Mouse (Mus musculus): ENCODE data around the gene Cped1.
"Not testable (repeated sequence)": the region's sequence is repeated elsewhere in the genome, so short reads cannot be mapped to it uniquely, and the experiment has no call there.

Cped1 gene

DNA sequence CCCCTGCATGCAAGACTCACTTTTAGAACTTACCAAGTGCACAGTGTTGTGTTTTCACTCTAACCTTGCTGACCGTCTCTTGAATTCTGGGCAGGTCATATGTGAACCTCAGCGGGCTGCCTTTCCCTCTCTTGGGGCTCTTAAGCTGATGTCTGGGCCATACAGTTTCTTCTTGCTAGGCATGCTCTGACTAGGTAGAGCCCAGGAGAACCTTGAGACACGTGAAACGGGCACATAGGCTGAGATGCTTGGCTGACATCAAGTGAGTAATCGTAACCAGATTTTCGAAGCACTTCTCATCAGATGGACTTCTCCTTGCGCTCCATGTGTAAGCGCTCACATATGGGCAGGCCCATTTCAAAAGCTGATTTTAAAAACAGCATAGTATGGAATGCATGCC is 237.2 kb downstream of the Cped1 start:
- DNase-seq (ENCODE audit: low spot score in 2 of 2): no peak

DNA sequence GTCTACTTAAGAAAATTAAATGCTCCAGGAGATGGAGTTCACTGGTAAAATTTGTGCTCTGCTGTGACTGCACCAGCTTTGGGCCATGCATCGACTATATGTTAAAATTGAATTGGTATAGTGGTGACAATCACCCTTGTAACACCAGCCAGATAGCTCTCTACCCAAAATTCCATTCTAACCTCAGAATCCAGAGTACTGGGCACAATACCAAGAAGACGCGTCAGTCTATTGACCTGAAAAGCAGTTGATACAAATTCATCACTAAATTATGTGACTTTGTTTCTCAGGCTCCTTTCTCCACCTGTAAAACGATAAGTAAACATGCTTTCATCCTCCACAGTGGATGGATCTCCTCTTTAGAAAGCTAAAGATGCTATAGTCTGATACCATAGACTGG is 238.6 kb downstream of the Cped1 start:
- DNase-seq (ENCODE audit: low spot score in 2 of 2): no peak

DNA sequence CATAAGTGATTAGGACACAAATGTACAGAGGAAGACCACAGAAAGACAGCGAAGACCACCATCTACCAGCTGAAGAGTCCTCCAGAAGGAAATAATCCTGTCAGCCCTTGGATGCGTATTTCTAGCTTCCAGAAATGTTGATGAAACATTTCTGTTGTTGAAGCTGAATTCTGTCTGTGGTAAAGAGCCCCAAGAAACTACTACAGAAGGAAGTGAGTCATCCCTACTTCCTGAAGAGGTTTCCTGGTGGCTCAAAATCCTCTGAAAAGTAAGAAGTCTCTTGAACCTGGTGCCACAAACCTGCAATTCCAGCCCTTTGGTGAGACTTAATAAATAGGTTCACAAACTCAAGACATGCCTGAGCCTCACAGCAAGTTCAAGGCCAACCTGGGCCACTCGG is 245.5 kb downstream of the Cped1 start:
- DNase-seq (ENCODE audit: low spot score in 2 of 2): no peak

DNA sequence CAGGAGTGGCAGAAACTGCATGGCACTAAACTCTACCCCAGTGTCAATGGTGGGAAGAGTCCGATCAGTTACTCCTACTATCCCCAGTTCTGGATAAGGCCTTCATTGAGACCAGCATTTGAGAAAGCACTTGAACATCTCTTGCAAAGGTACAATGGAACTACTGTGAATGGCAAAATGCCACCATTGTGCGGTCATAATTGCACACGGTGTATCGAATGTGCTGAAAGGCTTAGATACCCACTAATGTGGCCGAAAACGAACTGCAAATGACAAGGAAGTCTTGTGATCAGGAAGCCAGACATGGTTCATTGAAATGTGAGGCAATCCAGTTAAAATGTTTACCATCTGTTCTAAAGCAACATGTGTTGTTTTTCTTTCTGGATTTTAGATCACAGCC is 247.8 kb downstream of the Cped1 start:
- no peak for DNase-seq (ENCODE audit: low spot score in 2 of 2)

DNA sequence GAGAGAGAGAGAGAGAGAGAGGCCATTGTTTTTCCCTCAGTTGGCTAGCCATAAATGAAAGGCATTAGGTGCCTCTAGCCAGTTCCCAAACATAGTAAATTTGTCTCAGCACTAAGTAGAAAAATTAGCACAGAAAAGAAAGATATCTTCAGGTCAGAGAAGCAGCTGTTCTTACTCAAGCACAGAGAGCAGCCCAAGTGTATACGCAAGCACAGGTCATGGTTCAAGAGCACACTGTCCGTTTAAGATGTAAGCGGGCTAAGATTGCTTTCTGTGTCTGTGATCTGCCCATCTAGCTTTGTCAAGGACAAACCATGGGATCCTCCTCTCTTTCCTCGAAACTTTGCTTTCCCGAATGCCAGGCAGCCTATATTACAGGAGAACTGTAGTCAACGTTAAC is 249.4 kb downstream of the Cped1 start:
- no peak for DNase-seq (ENCODE audit: low spot score in 2 of 2)

DNA sequence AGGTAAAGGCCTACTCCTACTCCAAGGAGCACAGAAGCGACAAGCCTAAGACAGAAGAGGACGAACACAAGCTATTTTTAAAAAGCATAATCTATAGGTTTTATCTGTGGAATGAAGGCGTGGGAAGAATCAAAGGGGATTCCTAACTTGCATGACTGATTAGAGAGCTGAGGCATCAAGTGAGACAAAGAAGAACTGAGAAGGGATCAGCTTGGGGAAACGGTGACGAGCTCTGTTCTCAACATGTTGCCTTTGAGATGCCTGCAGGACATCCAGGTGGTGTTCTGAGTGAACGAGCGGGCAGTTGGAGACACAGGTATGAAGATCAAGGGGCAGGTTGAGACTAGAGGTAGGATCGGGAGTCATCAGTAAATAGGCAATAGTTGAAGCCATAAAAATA is 257.6 kb downstream of the Cped1 start:
- no peak for DNase-seq (ENCODE audit: low spot score in 2 of 2)

DNA sequence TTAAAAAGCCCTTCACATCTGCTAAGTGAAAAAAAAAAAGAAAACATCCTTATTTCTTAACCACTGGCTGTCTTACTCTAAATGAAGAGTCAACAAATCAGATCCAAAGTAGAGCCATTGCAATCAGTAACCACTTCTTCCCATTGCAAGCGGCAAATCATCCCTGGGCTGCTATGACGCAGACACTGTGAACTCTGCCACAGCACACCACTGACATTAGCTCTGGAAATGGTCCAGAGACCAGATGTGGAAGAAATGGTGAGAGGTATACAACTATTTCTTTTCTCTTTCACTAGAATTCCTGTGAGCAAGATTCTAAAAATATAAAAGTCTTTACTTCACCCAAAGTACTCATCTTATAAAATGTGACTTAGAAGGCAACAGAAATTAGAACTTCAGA is 261.0 kb downstream of the Cped1 start:
- DNase-seq (ENCODE audit: low spot score in 2 of 2): no peak

DNA sequence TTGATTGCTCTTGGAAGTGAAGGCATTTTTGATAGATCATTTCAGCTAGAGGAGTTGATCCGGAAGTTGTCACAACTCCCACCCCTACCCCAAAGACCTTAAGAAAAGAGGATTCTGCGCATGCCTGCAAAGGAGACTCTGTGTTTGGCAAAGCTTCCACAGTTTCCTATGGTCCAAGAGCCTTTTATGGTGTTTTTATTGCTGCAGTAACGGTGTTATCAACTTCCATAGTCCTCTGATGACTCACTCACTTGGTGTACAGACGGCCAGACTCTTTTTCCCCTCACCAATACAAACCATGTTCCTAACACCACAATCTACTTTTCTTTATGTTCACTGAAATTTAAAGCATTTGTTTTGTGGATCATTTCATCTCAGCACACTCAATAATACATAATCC is 273.1 kb downstream of the Cped1 start:
- no peak for DNase-seq (ENCODE audit: low spot score in 2 of 2)

DNA sequence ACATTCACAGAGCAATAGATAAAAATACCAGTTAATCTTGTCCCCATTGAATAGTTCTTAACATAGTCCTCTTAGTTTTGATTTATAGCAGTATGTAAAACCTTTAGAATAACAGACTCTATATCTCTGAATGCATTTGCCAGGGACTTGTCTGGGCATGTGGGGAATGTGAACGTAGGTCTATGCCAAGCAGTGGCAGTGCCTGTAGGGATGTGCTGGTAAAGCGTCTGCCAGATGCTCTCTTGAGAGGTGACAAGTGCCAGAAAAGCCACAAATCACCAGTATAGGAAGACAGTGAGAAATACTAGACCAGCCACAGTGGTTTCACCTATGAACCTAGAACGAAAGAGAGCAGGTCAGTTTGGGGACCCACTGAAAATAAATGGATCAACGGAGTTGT is 276.8 kb downstream of the Cped1 start:
- DNase-seq (ENCODE audit: low spot score in 2 of 2): no peak

DNA sequence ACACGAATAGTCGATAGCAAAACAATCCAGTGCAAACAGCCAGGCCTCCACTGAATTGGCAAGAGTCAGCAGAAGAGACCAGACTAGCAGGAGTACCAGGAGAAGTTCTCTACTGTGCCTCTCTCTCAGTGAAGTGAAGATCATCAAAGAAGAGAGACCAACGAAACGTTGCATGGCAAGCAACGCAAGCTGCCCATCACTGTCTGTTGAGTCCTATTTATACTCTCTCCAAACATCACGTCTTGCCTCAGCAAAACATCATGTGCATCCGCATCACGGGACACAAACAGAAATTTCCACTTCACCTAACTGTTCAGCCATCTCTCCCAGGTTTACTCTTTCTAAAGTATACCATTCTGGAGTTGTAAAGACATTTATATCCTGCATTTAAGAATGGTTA is 278.4 kb downstream of the Cped1 start:
- DNase-seq (ENCODE audit: low spot score in 2 of 2): not testable (repeated sequence)

DNA sequence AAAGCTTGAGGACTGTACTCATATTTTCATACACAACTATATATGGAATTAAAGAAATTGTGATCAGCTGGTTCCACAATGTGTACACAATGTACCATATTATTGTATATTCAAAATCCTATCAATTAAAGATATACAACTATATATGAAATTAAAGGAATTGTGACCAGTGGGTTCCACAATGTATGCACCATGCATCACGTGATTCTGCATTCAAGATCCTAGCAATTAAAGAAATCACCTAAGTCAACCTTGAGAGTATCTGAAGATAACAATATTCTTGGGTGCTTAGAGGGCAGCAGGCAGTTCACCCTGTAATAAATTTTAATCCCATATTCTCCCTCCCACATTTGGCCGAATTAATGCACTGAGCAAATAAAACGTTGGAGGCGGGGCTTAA is 280.3 kb downstream of the Cped1 start:
- DNase-seq (ENCODE audit: low spot score in 2 of 2): no peak

DNA sequence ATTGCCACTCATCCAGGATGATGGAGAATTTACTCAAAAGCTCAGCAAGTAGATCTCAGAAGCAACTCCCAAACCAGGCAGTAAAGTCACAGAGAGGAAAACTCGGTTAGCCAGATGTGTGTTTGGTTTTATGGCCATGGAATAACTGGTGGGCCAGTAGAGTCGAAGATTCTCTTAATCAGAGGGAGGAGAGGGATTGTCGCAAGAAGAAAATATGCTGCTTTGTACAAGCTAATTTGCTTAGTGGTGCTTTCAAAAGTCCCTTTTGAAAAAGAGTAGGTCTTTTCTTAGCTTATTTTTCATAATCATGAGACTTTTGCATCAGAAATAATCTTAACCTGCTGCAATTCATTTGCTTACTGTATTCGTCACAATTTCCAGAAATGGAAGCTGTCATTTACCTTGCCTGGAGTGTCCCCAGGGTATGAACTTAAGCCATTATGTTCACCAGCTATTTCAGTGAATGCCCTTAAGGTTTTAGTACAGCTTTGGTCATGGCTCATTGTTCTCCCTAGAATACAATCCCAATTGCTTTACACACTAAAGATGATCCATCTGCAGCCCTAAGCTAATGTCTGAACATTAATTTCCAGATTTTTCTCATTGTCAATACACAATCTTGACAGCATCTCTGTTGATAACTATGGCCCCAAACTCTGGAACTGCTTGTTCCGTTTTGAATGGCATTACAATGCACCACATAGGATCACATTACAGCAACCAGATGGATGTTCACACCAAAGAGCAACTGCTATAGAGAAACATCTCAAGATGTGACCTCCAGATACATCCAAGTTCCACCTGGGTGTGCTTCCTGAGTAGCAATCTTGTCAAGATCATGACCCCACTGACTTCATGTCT is 282.3 kb downstream of the Cped1 start:
- DNase-seq (ENCODE audit: low spot score in 2 of 2): no peak

DNA sequence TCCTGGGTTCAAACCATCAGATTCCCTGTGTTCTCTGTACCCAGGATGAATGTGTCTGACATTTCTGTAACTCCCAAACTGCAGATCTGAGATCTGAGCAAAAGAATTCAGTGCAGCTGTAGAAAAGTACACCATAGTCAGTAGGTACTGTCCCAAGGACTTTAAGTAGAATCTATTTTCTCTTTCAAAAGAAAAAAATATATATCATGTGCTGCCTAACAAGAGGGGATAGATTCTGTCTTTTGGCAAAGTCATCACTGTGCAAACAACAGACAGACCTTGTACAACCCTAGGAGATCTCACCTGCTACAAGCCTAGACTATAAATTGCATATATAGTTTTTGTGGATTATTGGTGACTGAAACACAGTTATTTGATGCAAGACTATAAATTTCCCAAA is 283.0 kb downstream of the Cped1 start:
- DNase-seq (ENCODE audit: low spot score in 2 of 2): no peak

DNA sequence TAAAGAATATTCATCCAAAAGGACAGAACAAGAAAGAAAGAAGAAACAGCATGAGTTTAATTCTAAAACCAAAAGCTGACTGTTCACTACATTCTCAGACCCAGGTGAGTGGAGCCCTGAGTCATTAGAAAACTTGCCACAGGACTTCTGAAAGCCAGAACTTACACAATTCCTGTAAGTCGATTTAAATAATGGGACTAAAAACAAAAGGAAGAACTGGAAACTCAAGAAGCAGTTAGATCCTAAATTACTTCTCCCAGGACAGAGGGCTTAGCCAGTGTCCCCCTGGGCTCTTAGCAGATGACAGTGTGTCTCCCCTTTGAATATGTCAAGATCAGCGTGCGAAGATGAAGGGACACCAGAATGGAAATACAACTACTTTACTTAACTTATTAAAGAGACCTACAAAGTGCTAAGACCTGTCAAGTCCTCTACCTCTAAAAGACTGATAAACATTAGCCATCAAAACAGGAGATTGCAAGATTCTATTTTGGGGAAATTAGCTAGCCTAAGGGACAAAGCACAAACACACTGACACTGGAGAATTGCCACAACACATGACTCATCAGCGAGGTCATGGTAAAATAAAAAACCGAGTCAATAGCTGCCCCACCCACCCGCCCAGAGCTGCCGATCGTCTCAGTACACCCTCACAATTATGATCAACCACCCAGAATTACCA is 284.3 kb downstream of the Cped1 start:
- DNase-seq (ENCODE audit: low spot score in 2 of 2): no peak

DNA sequence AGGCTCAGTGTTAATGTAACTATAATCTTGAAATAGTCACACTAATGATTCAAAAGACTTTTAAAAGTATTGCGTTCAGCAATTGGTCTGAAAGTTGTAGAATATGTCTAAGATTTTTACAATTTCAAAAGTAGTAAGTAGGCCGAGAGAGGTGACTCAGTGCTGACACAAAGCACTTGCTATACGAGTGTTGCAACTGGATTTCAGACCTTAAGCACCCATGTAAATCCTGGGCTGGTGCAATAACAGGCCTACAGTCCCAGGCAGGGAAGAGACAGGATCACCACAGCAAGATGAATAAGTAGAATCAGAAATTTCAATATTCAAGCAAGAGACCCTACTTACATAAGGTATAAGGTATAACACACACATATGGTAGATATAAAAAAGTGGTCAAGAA is 292.2 kb downstream of the Cped1 start:
- DNase-seq (ENCODE audit: low spot score in 2 of 2): no peak

DNA sequence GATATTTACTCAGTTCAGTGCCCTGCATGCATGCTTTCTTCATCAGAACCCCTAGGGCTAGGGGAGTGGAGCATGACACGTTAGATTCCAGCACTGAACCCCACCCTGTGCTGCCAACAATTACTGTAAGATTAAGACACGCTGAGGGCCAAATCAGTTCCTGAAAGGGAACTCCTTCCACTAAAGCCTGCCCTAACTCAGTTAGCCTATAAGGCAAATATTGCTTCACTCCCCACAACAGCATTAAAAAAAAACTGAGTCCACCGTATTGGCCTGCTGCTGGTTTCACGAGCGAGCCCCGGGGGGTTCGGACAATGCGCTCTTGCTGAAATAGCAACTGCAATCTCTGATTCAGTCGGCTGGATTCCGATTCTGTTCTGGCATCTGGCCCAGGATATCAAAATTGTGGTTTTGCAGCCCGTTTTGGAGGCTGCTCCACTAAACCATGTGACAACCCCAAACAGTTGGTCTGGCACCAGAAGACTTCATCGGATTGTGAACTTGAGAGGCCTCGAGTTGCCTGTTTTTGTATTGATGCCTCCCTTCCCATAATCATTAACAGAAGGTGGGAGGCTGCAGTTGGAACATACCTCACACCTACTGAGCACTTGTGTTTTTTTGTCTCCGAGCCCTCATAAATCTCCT is 294.6 kb downstream of the Cped1 start:
- DNase-seq (ENCODE audit: low spot score in 2 of 2): no peak

DNA sequence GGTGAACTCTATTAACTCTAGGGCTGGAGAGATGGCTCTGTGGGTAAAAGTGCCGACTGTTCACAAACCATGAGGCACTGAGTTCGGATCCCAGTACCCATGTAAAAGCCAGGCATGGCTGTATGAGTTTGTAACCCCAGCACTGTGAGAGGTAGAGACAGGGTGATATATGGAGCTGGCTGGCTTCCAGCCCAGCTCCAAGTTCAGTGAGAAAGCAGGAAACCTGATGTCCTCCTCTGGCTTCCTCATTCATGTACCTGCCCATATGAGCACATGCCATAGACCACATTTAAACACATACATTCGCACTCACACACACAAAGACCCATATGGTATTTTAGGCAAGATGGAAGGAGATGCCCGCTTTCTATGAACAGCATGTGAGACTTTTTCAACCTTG is 296.7 kb downstream of the Cped1 start:
- no peak for DNase-seq (ENCODE audit: low spot score in 2 of 2)

DNA sequence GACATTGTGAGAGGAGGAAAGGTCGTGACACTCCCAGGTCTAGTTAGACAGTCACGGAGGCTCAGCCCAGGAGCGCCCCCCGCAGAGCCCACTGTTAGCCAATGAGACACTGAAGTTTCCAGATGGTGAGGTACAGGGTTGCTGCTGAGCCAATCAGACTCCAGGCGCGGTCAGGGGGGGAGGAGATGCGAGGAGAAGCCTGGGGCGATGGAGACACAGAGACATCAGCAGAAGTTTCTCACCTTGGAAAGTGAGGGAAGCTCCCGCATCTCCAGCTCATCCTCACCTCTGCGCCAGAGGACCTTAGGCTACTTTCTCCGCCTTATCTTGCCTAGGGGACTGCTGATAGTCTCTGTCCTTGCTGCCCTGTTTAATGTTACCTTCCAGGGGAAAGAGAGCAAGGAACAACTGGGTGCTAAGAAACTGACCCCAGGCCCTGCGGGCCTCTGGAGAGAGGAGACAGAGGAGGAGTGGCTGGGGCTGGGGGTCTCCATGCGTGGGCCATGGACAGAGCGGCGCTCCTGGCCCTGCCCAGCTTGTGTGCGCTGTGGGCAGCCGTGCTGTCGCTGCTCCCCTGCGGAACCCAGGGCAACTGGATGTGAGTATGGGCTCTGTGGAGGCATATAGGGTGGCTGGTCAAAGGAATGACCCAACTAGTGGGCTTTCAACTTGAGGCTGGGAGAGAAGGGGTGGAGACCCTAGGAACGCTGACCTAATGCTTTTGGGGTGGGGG is 302.5 kb downstream of the Cped1 start, which contains the start of gene Wnt16:
Wnt16 (plus strand) TSS at position 224 of the 733 bp plus-strand sequence.
- DNase-seq (ENCODE audit: low spot score in 2 of 2): no peak

DNA sequence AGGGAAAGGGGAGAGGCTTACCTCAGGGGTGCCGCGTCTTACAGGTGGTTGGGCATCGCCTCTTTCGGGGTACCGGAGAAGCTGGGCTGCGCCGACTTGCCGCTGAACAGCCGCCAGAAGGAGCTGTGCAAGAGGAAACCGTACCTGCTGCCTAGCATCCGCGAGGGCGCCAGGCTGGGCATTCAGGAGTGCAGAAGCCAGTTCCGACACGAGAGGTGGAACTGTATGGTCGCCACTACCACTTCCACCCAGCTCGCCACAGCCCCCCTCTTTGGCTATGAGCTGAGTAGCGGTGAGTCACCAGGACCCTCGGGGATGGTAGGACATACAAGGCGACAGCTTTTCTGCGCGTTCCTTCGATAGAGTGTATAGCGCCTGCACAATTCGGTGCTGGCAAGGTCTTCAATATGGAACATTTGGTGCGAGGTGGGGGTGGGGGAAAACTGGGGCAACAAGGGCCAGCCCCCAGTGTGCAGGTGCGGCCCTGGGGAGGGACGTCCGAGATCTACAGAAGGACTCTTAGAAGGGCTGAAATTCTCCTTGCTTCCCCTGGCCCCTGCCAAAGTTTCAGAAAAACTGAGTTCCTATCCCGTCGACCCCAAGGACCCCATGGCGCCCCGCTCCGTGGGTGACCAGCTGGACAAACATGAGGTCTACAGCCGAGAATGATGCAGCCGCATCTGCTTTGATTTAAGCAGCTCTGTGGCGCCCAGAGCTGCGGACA is 303.2 kb downstream of the Cped1 start:
- peak in 1 of 2 experiments; percentile 29 for DNase-seq (ENCODE audit: low spot score in 2 of 2)

DNA sequence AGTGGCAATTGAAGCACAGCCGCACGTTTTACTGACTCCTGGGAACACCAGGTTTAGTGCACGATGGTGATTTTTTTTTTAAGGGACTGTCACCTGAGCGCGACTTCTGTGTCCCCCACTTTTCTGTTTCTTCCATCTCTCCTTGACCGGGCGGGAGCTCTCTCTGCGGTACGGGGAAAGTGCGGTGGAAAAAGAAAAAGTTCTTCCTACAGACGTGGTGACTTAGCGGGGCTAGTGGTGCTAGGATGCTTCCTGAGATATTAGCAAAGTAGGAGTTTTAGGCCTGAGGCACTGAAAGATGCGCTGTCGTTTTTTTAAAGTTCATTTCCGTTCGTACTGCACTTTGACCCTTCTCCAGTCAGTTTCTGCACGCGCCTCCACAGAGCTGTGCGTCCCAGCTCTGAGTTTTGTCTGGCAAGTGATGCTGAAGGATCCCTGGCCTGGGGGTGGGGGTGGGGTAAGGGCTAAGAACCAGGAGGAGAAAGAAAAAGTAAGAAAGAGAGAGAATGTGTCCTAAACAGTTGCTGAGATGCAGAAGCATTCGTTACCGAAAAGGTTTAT is 303.8 kb downstream of the Cped1 start:
- no peak for DNase-seq (ENCODE audit: low spot score in 2 of 2)

DNA sequence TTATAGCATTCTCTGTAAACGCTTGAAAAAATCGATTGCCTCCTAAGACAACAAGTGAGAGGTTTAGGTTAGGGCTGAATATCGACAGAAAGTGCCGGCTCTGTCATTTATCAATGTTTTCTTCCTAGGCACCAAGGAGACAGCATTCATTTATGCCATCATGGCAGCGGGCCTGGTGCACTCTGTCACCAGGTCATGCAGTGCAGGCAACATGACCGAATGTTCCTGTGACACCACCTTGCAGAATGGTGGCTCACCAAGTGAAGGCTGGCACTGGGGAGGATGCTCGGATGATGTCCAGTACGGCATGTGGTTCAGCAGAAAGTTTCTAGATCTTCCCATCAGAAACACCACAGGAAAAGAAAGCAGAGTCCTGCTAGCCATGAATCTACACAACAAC is 305.1 kb downstream of the Cped1 start:
- DNase-seq (ENCODE audit: low spot score in 2 of 2): no peak
